Mouse (Mus musculus) adrenal gland (tissue): ENCODE results near the gene Adamtsl4.

Experiments used
- intact Hi-C: fragments of 180-260 bp; cut with DNase I; formaldehyde crosslinking; loops from one replicate; pipeline ENCODE4 v1.15.1; 2025
- microRNA-seq, 2 experiments: library from miRNA; unstranded; fragments of <30 nt; microRNA quantifications; one replicate each; pipeline ENCODE4; 2019

The Adamtsl4 gene

GRCm38 (mm10) chr3:95645313-95646235, 42.1 kb downstream of the Adamtsl4 start:
- intact Hi-C loops: no loop called here

GRCm38 (mm10) chr3:95643097-95643496, 44.6 kb downstream of the Adamtsl4 start:
- intact Hi-C loops: no loop called here

GRCm38 (mm10) chr3:95639694-95640093, 48.0 kb downstream of the Adamtsl4 start:
- intact Hi-C loops: no loop called here

GRCm38 (mm10) chr3:95636072-95636471, 51.6 kb downstream of the Adamtsl4 start:
- intact Hi-C loops: no loop called here

- intact Hi-C loops: no loop called here
Measured at GRCm38 (mm10) chr3:95635636-95636035, 52.1 kb downstream of the Adamtsl4 start.

GRCm38 (mm10) chr3:95632648-95633588, 54.8 kb downstream of the Adamtsl4 start:
- intact Hi-C loops: loop anchor here (5.0 kb wide), 1 partner anchor 44 kb away; no protein-coding TSS in a partner anchor

- intact Hi-C loops: loop anchor here (5.0 kb wide), 1 partner anchor 46 kb away; no protein-coding TSS in a partner anchor
Measured at GRCm38 (mm10) chr3:95631304-95631703, 56.4 kb downstream of the Adamtsl4 start.

- intact Hi-C loops: loop anchor here (5.0 kb wide), 1 partner anchor 46 kb away; no protein-coding TSS in a partner anchor
Measured at GRCm38 (mm10) chr3:95630856-95631255, 56.9 kb downstream of the Adamtsl4 start.

GRCm38 (mm10) chr3:95629755-95630154, 58.0 kb downstream of the Adamtsl4 start:
- intact Hi-C loops: loop anchor here (5.0 kb wide), 1 partner anchor 48 kb away; no protein-coding TSS in a partner anchor

GRCm38 (mm10) chr3:95627763-95628162, 60.0 kb downstream of the Adamtsl4 start:
- intact Hi-C loops: no loop called here

Small RNA genes within 50 kb of the gene (microRNA-seq; reads per million reads assigned to microRNA genes)
- gene Mir7014: 0.23 to 0.37 reads per million in 2 experiments
